Mouse (Mus musculus) embryo, embryonic 10.5 days (tissue): ENCODE measurements around the gene Gm6367.
"Not testable (repeated sequence)": the region's sequence is repeated elsewhere in the genome, so short reads cannot be mapped to it uniquely, and the experiment has no call there.

Experiments
- DNase-seq: peaks from one replicate; pipeline ENCODE4 v3.0.0-alpha.2; 2015; ENCODE audit warnings: low spot score

The Gm6367 gene

GRCm38 (mm10) chr5:94988326-94988725 is at the start of gene Gm6367:
TSS of gene Gm6367 (plus strand) at chr5:94988626.
- not testable (repeated sequence) for DNase-seq
